In genomic region chr13:32851967-32852366, GRCm38 (mm10) we compare ENCODE assay signal across 7 mouse cellular contexts. TPM values are rescaled to one million over a fixed set of nuclear protein-coding genes. Genes with fewer than 3 reads are reported as not detected.
DNase-seq lines count a peak whose midpoint lies in the region; ATAC-seq lines count a peak whose summit lies in the region.

No protein-coding gene starts in this region.

- DNase-seq in CD4-positive helper T cell, adult 2 months (ENCODE audit: low read depth, low spot score): peak; percentile 47
- DNase-seq in ES-CJ7 (ENCODE audit: low read depth, low spot score): peak; percentile 73
- peak; percentile 15 for DNase-seq in cerebellum, adult 9-11 months
- peak; percentile 58 to 76 for DNase-seq in kidney, postnatal 36 days
- DNase-seq in skeletal muscle tissue, adult 2 months (ENCODE audit: low read depth, low spot score): peak; percentile 61

- peak; percentile 62 for ATAC-seq in granulocyte monocyte progenitor cell, adult 5-6 weeks (replicated peaks; ENCODE audit: poor library complexity, severe bottlenecking)
- peak; percentile 74 for ATAC-seq in megakaryocyte, adult 5-6 weeks (ENCODE audit: poor library complexity, severe bottlenecking)

RNA-seq across cellular contexts. Expression of gene Serpinb1a, which starts 1.0 kb away (rescaled TPM):
- 232 and 310 TPM in 2 replicates for total RNA-seq in granulocyte monocyte progenitor cell, adult 5-6 weeks (2014; fragmentation: Nextera tagmentation)
- 511 and 544 TPM in 2 replicates for total RNA-seq in granulocyte monocyte progenitor cell, adult 5-6 weeks (2017)
- total RNA-seq in megakaryocyte, adult 5-6 weeks (2015): 147 and 163 TPM in 2 replicates
- total RNA-seq in megakaryocyte, adult 5-6 weeks (2017): 189 and 208 TPM in 2 replicates

RNA-seq across cellular contexts. Expression of gene Serpinb1c, which starts 46.0 kb away (rescaled TPM):
- total RNA-seq in granulocyte monocyte progenitor cell, adult 5-6 weeks (2014; fragmentation: Nextera tagmentation): not detected in 2 replicates
- total RNA-seq in granulocyte monocyte progenitor cell, adult 5-6 weeks (2017): not detected in 2 replicates
- total RNA-seq in megakaryocyte, adult 5-6 weeks (2015): not detected in 2 replicates
- not detected in 2 replicates for total RNA-seq in megakaryocyte, adult 5-6 weeks (2017)

RNA-seq across cellular contexts. Expression of gene D930007J09Rik, which starts 49.3 kb away (rescaled TPM):
- not detected in 2 replicates for total RNA-seq in granulocyte monocyte progenitor cell, adult 5-6 weeks (2014; fragmentation: Nextera tagmentation)
- not detected in 2 replicates for total RNA-seq in granulocyte monocyte progenitor cell, adult 5-6 weeks (2017)
- not detected in 2 replicates for total RNA-seq in megakaryocyte, adult 5-6 weeks (2015)
- total RNA-seq in megakaryocyte, adult 5-6 weeks (2017): not detected in 2 replicates

RNA-seq across cellular contexts. Expression of gene Wrnip1, which starts 50.1 kb away (rescaled TPM):
- 27.1 and 44.0 TPM in 2 replicates for total RNA-seq in granulocyte monocyte progenitor cell, adult 5-6 weeks (2014; fragmentation: Nextera tagmentation)
- total RNA-seq in granulocyte monocyte progenitor cell, adult 5-6 weeks (2017): 42.0 and 48.3 TPM in 2 replicates
- 8.8 and 11.8 TPM in 2 replicates for total RNA-seq in megakaryocyte, adult 5-6 weeks (2015)
- 22.6 and 27.5 TPM in 2 replicates for total RNA-seq in megakaryocyte, adult 5-6 weeks (2017)

Comparison
In these comparisons a context has a peak if more than half of its experiments do, and no peak if none do; other contexts are left out.
1. Peak in every context shown above with its lines: DNase-seq and ATAC-seq.
2. DNase-seq: peak in every context shown above with its lines; median percentile 73 in ES-CJ7; 67 in kidney, postnatal 36 days; 61 in skeletal muscle tissue, adult 2 months; 47 in CD4-positive helper T cell, adult 2 months; 15 in cerebellum, adult 9-11 months.